Mouse (Mus musculus) megakaryocyte progenitor cell, adult 5-6 weeks (primary cell): ENCODE measurements at regions not wholly inside any gene's neighbourhood (a gene's known extent, or its start where the extent isn't known, plus 50 kb on each side); places are given as distances from the start of the nearest gene placed in this dataset.

Experiments used
- ATAC-seq: replicated peaks from 2 replicates; pipeline ENCODE4 v1.8.0; 2016; ENCODE audit warnings: mild to moderate bottlenecking, moderate TSS enrichment, inconsistent platforms; ENCODE audit not compliant: poor library complexity

DNA sequence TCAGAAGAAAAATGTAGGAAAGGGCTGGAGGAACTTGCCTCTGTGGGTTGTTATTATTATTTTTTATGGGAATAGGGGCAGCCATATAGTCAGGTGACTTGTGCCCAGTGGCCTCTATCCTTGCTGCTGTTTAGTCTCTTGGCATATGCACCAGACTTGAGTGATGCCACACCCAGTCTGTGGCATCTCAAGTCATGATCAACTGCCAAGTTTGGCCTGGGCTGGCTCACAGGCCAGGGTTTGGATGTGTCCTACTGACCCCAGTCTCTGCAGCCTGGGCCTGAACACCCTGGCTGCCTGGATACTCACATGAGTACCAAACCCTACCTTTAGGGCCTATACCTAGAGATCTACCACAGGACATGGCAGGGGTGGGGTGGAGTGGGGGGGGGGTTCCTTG, 133.8 kb downstream of the Cyp26a1 start:
- ATAC-seq, result no peak

DNA sequence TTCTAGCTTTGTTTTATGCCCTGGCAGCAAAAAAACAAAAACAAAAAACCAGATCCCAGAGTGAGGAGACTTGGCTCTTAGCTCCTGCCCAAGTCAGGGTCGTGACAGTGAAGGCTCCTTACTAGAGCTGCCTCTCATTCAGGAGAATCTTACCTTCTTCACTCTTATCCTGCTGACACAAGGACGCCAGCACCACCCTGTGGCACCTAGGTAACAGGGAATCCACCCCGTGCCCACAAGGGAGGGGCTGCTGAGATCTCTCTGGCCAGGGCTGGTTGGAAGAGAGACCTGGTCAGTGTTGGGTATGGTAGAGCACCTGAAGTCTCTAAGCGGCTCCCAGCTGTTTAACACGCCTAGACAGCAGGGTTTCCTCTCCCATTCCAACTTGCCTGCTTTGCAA, 139.3 kb downstream of the Cyp26a1 start:
- 0 out of 2 replicates have a peak, but pooled peaks have one; percentile 31 for ATAC-seq
